Mouse (Mus musculus): Measurements from ENCODE around the gene Arhgap19. TPM values are rescaled to one million over a fixed set of nuclear protein-coding genes. Genes with fewer than 3 reads are reported as not detected.
"Not testable (repeated sequence)": the region's sequence is repeated elsewhere in the genome, so short reads cannot be mapped to it uniquely, and the experiment has no call there.

Gene Arhgap19
- 31.5 and 33.3 TPM in 2 replicates for polyA plus RNA-seq (2014; fragmentation: Nextera tagmentation; extraction: Ambion mirVana)

GRCm38 (mm10) chr19:41801742-41802369 is at the start of gene Arhgap19:
Gene Arhgap19, minus strand, starts transcription at chr19:41802047.
- WGBS: under 1% methylated on average over 48 of the region's 48 CpGs
- H3K36me3 ChIP-seq (ENCODE audit: control insufficient read depth, insufficient read depth, low read length): no peaks in the 10 kb centered on the region
- H3K4me2 ChIP-seq (replicated peaks; ENCODE audit: low read depth, low read length): peak within 1 kb of the TSS; percentile 56
- H3K9ac ChIP-seq (ENCODE audit: low read depth, low read length): peak within 1 kb of the TSS; percentile 74
- no peaks in the 10 kb centered on the region for H3K27me3 ChIP-seq (ENCODE audit: control insufficient read depth, insufficient read depth, low read length)
- no peaks in the 10 kb centered on the region for H3K9me3 ChIP-seq (ENCODE audit: control insufficient read depth, low read length)
- peak; percentile 93 for DNase-seq (ENCODE audit: low spot score)
- peak within 1 kb of the TSS; percentile 77 for H3K4me3 ChIP-seq (ENCODE audit: low read depth, low read length)
- peaks cover 5% of the 10 kb centered on the region for H3K4me1 ChIP-seq (replicated peaks; ENCODE audit: control insufficient read depth, insufficient read depth, low read length)
- peak; percentile 100 for ATAC-seq (ENCODE audit: low FRiP score)
- peak within 1 kb of the TSS; percentile 12 for H3K27ac ChIP-seq (ENCODE audit: low read depth, low read length)

DNA sequence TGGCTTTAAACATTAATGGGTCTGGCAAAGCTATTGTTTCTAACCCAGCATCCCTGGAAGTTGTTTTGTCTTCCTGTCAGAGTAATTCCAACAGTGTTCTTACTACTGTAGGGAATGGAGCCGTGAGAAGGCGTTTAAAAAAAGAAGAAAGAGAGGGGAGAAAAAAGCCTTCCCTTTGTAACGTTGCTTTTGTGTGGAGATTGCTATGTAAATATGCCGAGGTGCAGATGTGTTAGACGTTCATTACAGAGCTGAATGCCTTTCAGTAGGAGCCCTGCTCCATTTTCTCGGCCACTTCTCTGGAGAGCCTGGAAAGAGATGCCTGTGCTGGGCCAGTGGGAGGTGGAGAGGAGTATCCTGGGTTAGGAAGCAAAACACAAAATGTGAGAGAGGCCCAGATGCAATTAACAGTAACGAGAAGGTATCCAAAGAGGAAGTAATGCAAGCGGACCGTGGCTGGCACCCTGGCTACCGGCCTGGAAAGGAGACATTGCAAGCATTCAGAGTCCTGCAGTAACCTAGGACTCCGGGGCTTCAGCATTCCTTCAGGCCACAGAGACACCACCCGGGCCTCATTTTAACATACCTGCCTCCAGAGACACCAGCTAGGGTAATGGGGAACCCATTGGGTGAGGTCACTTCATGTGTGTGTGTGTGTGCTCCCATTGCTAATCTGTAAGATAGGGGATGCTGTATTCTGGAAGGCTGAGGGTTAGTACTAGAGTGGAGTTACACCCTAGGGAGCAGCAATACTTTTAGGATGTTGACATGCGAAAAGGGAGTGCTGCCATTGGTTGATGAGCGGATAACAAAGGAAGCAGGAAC is 49.1 kb upstream of the Arhgap19 start:
- WGBS: 17% methylated on average over 14 of the region's 14 CpGs
- no peaks in the 10 kb centered on the region for H3K9me3 ChIP-seq (ENCODE audit: control insufficient read depth, low read length)
- peak; percentile 39 for DNase-seq (ENCODE audit: low spot score)
- peak overlapping the region; percentile 12; the same call in 1 of the 2 replicates for H3K4me2 ChIP-seq (replicated peaks; ENCODE audit: low read depth, low read length)
- peak overlapping the region; percentile 38 for H3K27ac ChIP-seq (ENCODE audit: low read depth, low read length)
- H3K4me1 ChIP-seq (replicated peaks; ENCODE audit: control insufficient read depth, insufficient read depth, low read length): peaks cover 5% of the 10 kb centered on the region; the same call in 1 of the 2 replicates
- no peak overlapping the region for H3K4me3 ChIP-seq (ENCODE audit: low read depth, low read length)
- ATAC-seq (ENCODE audit: low FRiP score): no peak
- H3K27me3 ChIP-seq (ENCODE audit: control insufficient read depth, insufficient read depth, low read length): no peaks in the 10 kb centered on the region
- H3K9ac ChIP-seq (ENCODE audit: low read depth, low read length): peak overlapping the region; percentile 2; the same call in 1 of the 2 replicates
- no peaks in the 10 kb centered on the region for H3K36me3 ChIP-seq (ENCODE audit: control insufficient read depth, insufficient read depth, low read length)

GRCm38 (mm10) chr19:41850021-41850718 is 48.3 kb upstream of the Arhgap19 start:
- Histone ChIP-seq H3K4me3 (ENCODE audit: low read depth, low read length) (no peak overlapping the region), H3K36me3 (ENCODE audit: control insufficient read depth, insufficient read depth, low read length) (no peaks in the 10 kb centered on the region), H3K9ac (ENCODE audit: low read depth, low read length) (no peak overlapping the region), H3K27me3 (ENCODE audit: control insufficient read depth, insufficient read depth, low read length) (no peaks in the 10 kb centered on the region), H3K4me1 (replicated peaks; ENCODE audit: control insufficient read depth, insufficient read depth, low read length) (peaks cover 5% of the 10 kb centered on the region; the same call in 1 of the 2 replicates), H3K9me3 (ENCODE audit: control insufficient read depth, low read length) (no peaks in the 10 kb centered on the region), H3K27ac (ENCODE audit: low read depth, low read length) (0 out of 2 replicates have a peak overlapping the region, but pooled peaks have one; percentile 24), H3K4me2 (replicated peaks; ENCODE audit: low read depth, low read length) (no peak overlapping the region)
- DNase-seq (ENCODE audit: low spot score) (no peak), ATAC-seq (ENCODE audit: low FRiP score) (no peak)
- 22% methylated on average over 6 of the region's 6 CpGs for WGBS

- ATAC-seq (ENCODE audit: low FRiP score) (peak; percentile 95), DNase-seq (ENCODE audit: low spot score) (peak; percentile 92)
- H3K27me3 ChIP-seq (ENCODE audit: control insufficient read depth, insufficient read depth, low read length): no peaks in the 10 kb centered on the region
- H3K4me3 ChIP-seq (ENCODE audit: low read depth, low read length): peak within 1 kb of the TSS; percentile 74
- 1% methylated on average over 66 of the region's 72 CpGs for WGBS
- H3K36me3 ChIP-seq (ENCODE audit: control insufficient read depth, insufficient read depth, low read length): no peaks in the 10 kb centered on the region
- peak within 1 kb of the TSS; percentile 80 for H3K9ac ChIP-seq (ENCODE audit: low read depth, low read length)
- H3K27ac ChIP-seq (ENCODE audit: low read depth, low read length): peak within 1 kb of the TSS; percentile 88
- H3K4me1 ChIP-seq (replicated peaks; ENCODE audit: control insufficient read depth, insufficient read depth, low read length): peaks cover 5% of the 10 kb centered on the region; the same call in 1 of the 2 replicates
- H3K4me2 ChIP-seq (replicated peaks; ENCODE audit: low read depth, low read length): peak within 1 kb of the TSS; percentile 98
- H3K9me3 ChIP-seq (ENCODE audit: control insufficient read depth, low read length): no peaks in the 10 kb centered on the region
Measured at GRCm38 (mm10) chr19:41847992-41848851, 46.4 kb upstream of the Arhgap19 start, which contains the start of gene Frat2. Gene Frat2, minus strand, starts transcription at chr19:41848132.

- under 1% methylated on average over 44 of the region's 53 CpGs for WGBS
- H3K36me3 ChIP-seq (ENCODE audit: control insufficient read depth, insufficient read depth, low read length); H3K9me3 ChIP-seq (ENCODE audit: control insufficient read depth, low read length); DNase-seq (ENCODE audit: low spot score); H3K4me1 ChIP-seq (replicated peaks; ENCODE audit: control insufficient read depth, insufficient read depth, low read length); H3K27me3 ChIP-seq (ENCODE audit: control insufficient read depth, insufficient read depth, low read length): not testable (repeated sequence)
- Histone ChIP-seq H3K27ac (ENCODE audit: low read depth, low read length) (peak overlapping the region; percentile 88), H3K9ac (ENCODE audit: low read depth, low read length) (peak overlapping the region; percentile 80), H3K4me2 (replicated peaks; ENCODE audit: low read depth, low read length) (peak overlapping the region; percentile 98), H3K4me3 (ENCODE audit: low read depth, low read length) (peak overlapping the region; percentile 74)
- peak; percentile 65 for ATAC-seq (ENCODE audit: low FRiP score)
Measured at GRCm38 (mm10) chr19:41847614-41847991, 45.8 kb upstream of the Arhgap19 start.

GRCm38 (mm10) chr19:41847091-41847581 is 45.3 kb upstream of the Arhgap19 start:
- under 1% methylated on average over 45 of the region's 64 CpGs for WGBS
- no peaks in the 10 kb centered on the region for H3K27me3 ChIP-seq (ENCODE audit: control insufficient read depth, insufficient read depth, low read length)
- DNase-seq (ENCODE audit: low spot score) (peak; percentile 70), ATAC-seq (ENCODE audit: low FRiP score) (peak; percentile 8)
- peak overlapping the region; percentile 88 for H3K27ac ChIP-seq (ENCODE audit: low read depth, low read length)
- H3K4me1 ChIP-seq (replicated peaks; ENCODE audit: control insufficient read depth, insufficient read depth, low read length): peaks cover 5% of the 10 kb centered on the region; the same call in 1 of the 2 replicates
- peak overlapping the region; percentile 74 for H3K4me3 ChIP-seq (ENCODE audit: low read depth, low read length)
- H3K9me3 ChIP-seq (ENCODE audit: control insufficient read depth, low read length): no peaks in the 10 kb centered on the region
- H3K36me3 ChIP-seq (ENCODE audit: control insufficient read depth, insufficient read depth, low read length): no peaks in the 10 kb centered on the region
- H3K4me2 ChIP-seq (replicated peaks; ENCODE audit: low read depth, low read length): peak overlapping the region; percentile 98
- H3K9ac ChIP-seq (ENCODE audit: low read depth, low read length): peak overlapping the region; percentile 80

- peak overlapping the region; percentile 80 for H3K9ac ChIP-seq (ENCODE audit: low read depth, low read length)
- H3K27me3 ChIP-seq (ENCODE audit: control insufficient read depth, insufficient read depth, low read length): no peaks in the 10 kb centered on the region
- ATAC-seq (ENCODE audit: low FRiP score): no peak
- peaks cover 5% of the 10 kb centered on the region; the same call in 1 of the 2 replicates for H3K4me1 ChIP-seq (replicated peaks; ENCODE audit: control insufficient read depth, insufficient read depth, low read length)
- no peaks in the 10 kb centered on the region for H3K36me3 ChIP-seq (ENCODE audit: control insufficient read depth, insufficient read depth, low read length)
- H3K27ac ChIP-seq (ENCODE audit: low read depth, low read length): no peak overlapping the region; the same call in 1 of the 2 replicates
- peak; percentile 41 for DNase-seq (ENCODE audit: low spot score)
- no peaks in the 10 kb centered on the region for H3K9me3 ChIP-seq (ENCODE audit: control insufficient read depth, low read length)
- WGBS: 14% methylated on average over 21 of the region's 21 CpGs
- H3K4me3 ChIP-seq (ENCODE audit: low read depth, low read length): peak overlapping the region; percentile 74
- peak overlapping the region; percentile 98 for H3K4me2 ChIP-seq (replicated peaks; ENCODE audit: low read depth, low read length)
Measured at GRCm38 (mm10) chr19:41846366-41847090, 44.7 kb upstream of the Arhgap19 start.

Data from hindbrain, embryonic 11.5 days (tissue).